Mouse (Mus musculus): Measurements from ENCODE around the gene Cdk6. TPM values are rescaled to one million over a fixed set of nuclear protein-coding genes. Genes with fewer than 3 reads are reported as not detected.

Gene Cdk6
- polyA plus RNA-seq, 1 experiment: 30.9 TPM

- H3K79me3 ChIP-seq (ENCODE audit: low read depth): peaks cover 12% of the 10 kb centered on the region
- H3K79me2 ChIP-seq (ENCODE audit: control insufficient read depth, insufficient read depth): peaks cover 9% of the 10 kb centered on the region
- H3ac ChIP-seq (ENCODE audit: control insufficient read depth, insufficient read length, low read depth): no peak overlapping the region
- H3K36me3 ChIP-seq (ENCODE audit: control insufficient read depth, insufficient read depth): peaks cover 46% of the 10 kb centered on the region
- H3K27me3 ChIP-seq (ENCODE audit: control insufficient read depth, insufficient read depth, insufficient read length): no peaks in the 10 kb centered on the region
- H3K4me3 ChIP-seq (ENCODE audit: insufficient read depth, poor library complexity, severe bottlenecking): no peak overlapping the region
- no peak for TF ChIP-seq USF1 (IDR thresholded peaks at IDR 0.05; ENCODE audit: low read depth)
- TF ChIP-seq MYOD1 (IDR thresholded peaks at IDR 0.05; ENCODE audit: control insufficient read depth, insufficient read length, low read depth): no peak
- TF ChIP-seq CTCF (IDR thresholded peaks at IDR 0.05; ENCODE audit: control insufficient read depth, insufficient read depth, insufficient read length): no peak
- TF ChIP-seq CEBPB (IDR thresholded peaks at IDR 0.05; ENCODE audit: low read depth): no peak
- no peak for TF ChIP-seq FOSL1 (IDR thresholded peaks at IDR 0.05; ENCODE audit: insufficient read depth, low read length, poor library complexity, severe bottlenecking)
- no peak for TF ChIP-seq MYOG (IDR thresholded peaks at IDR 0.05; ENCODE audit: control insufficient read depth, extremely low read depth, insufficient read length)
- no peak for TF ChIP-seq MAX (IDR thresholded peaks at IDR 0.05)
Measured at GRCm38 (mm10) chr5:3480637-3481395, 139.5 kb downstream of the Cdk6 start.

GRCm38 (mm10) chr5:3482474-3482873 is 141.2 kb downstream of the Cdk6 start:
- no peaks in the 10 kb centered on the region for H3K27me3 ChIP-seq (ENCODE audit: control insufficient read depth, insufficient read depth, insufficient read length)
- no peak overlapping the region for H3ac ChIP-seq (ENCODE audit: control insufficient read depth, insufficient read length, low read depth)
- TF ChIP-seq USF1 (IDR thresholded peaks at IDR 0.05; ENCODE audit: low read depth): no peak
- H3K79me2 ChIP-seq (ENCODE audit: control insufficient read depth, insufficient read depth): peaks cover 9% of the 10 kb centered on the region
- H3K36me3 ChIP-seq (ENCODE audit: control insufficient read depth, insufficient read depth): peaks cover 46% of the 10 kb centered on the region
- H3K79me3 ChIP-seq (ENCODE audit: low read depth): peaks cover 12% of the 10 kb centered on the region
- H3K4me3 ChIP-seq (ENCODE audit: insufficient read depth, poor library complexity, severe bottlenecking): no peak overlapping the region

- peaks cover 12% of the 10 kb centered on the region for H3K79me3 ChIP-seq (ENCODE audit: low read depth)
- TF ChIP-seq USF1 (IDR thresholded peaks at IDR 0.05; ENCODE audit: low read depth) (no peak), FOSL1 (IDR thresholded peaks at IDR 0.05; ENCODE audit: insufficient read depth, low read length, poor library complexity, severe bottlenecking) (no peak), MAX (IDR thresholded peaks at IDR 0.05) (no peak), CEBPB (IDR thresholded peaks at IDR 0.05; ENCODE audit: low read depth) (no peak), CTCF (IDR thresholded peaks at IDR 0.05; ENCODE audit: control insufficient read depth, insufficient read depth, insufficient read length) (no peak), MYOD1 (IDR thresholded peaks at IDR 0.05; ENCODE audit: control insufficient read depth, insufficient read length, low read depth) (no peak), MYOG (IDR thresholded peaks at IDR 0.05; ENCODE audit: control insufficient read depth, extremely low read depth, insufficient read length) (no peak)
- peaks cover 9% of the 10 kb centered on the region for H3K79me2 ChIP-seq (ENCODE audit: control insufficient read depth, insufficient read depth)
- peaks cover 47% of the 10 kb centered on the region for H3K36me3 ChIP-seq (ENCODE audit: control insufficient read depth, insufficient read depth)
- no peak overlapping the region for H3ac ChIP-seq (ENCODE audit: control insufficient read depth, insufficient read length, low read depth)
- H3K27me3 ChIP-seq (ENCODE audit: control insufficient read depth, insufficient read depth, insufficient read length): no peaks in the 10 kb centered on the region
- no peak overlapping the region for H3K4me3 ChIP-seq (ENCODE audit: insufficient read depth, poor library complexity, severe bottlenecking)
Measured at GRCm38 (mm10) chr5:3483054-3483722, 141.9 kb downstream of the Cdk6 start.

GRCm38 (mm10) chr5:3486579-3487282 is 145.4 kb downstream of the Cdk6 start:
- Histone ChIP-seq H3ac (ENCODE audit: control insufficient read depth, insufficient read length, low read depth) (no peak overlapping the region), H3K79me2 (ENCODE audit: control insufficient read depth, insufficient read depth) (peaks cover 8% of the 10 kb centered on the region), H3K27me3 (ENCODE audit: control insufficient read depth, insufficient read depth, insufficient read length) (no peaks in the 10 kb centered on the region), H3K4me3 (ENCODE audit: insufficient read depth, poor library complexity, severe bottlenecking) (no peak overlapping the region), H3K36me3 (ENCODE audit: control insufficient read depth, insufficient read depth) (peaks cover 44% of the 10 kb centered on the region), H3K79me3 (ENCODE audit: low read depth) (peaks cover 10% of the 10 kb centered on the region)
- TF ChIP-seq USF1 (IDR thresholded peaks at IDR 0.05; ENCODE audit: low read depth) (no peak), MYOD1 (IDR thresholded peaks at IDR 0.05; ENCODE audit: control insufficient read depth, insufficient read length, low read depth) (no peak), MYOG (IDR thresholded peaks at IDR 0.05; ENCODE audit: control insufficient read depth, extremely low read depth, insufficient read length) (no peak), CTCF (IDR thresholded peaks at IDR 0.05; ENCODE audit: control insufficient read depth, insufficient read depth, insufficient read length) (no peak), CEBPB (IDR thresholded peaks at IDR 0.05; ENCODE audit: low read depth) (no peak), MAX (IDR thresholded peaks at IDR 0.05) (no peak), FOSL1 (IDR thresholded peaks at IDR 0.05; ENCODE audit: insufficient read depth, low read length, poor library complexity, severe bottlenecking) (no peak)

- Histone ChIP-seq H3K27me3 (ENCODE audit: control insufficient read depth, insufficient read depth, insufficient read length) (no peaks in the 10 kb centered on the region), H3K4me3 (ENCODE audit: insufficient read depth, poor library complexity, severe bottlenecking) (no peak overlapping the region), H3ac (ENCODE audit: control insufficient read depth, insufficient read length, low read depth) (no peak overlapping the region), H3K79me3 (ENCODE audit: low read depth) (peaks cover 10% of the 10 kb centered on the region), H3K36me3 (ENCODE audit: control insufficient read depth, insufficient read depth) (peaks cover 45% of the 10 kb centered on the region), H3K79me2 (ENCODE audit: control insufficient read depth, insufficient read depth) (peaks cover 22% of the 10 kb centered on the region)
- TF ChIP-seq MAX (IDR thresholded peaks at IDR 0.05) (no peak), CTCF (IDR thresholded peaks at IDR 0.05; ENCODE audit: control insufficient read depth, insufficient read depth, insufficient read length) (no peak), CEBPB (IDR thresholded peaks at IDR 0.05; ENCODE audit: low read depth) (no peak), MYOD1 (IDR thresholded peaks at IDR 0.05; ENCODE audit: control insufficient read depth, insufficient read length, low read depth) (no peak), FOSL1 (IDR thresholded peaks at IDR 0.05; ENCODE audit: insufficient read depth, low read length, poor library complexity, severe bottlenecking) (no peak), USF1 (IDR thresholded peaks at IDR 0.05; ENCODE audit: low read depth) (no peak), MYOG (IDR thresholded peaks at IDR 0.05; ENCODE audit: control insufficient read depth, extremely low read depth, insufficient read length) (no peak)
Measured at GRCm38 (mm10) chr5:3488146-3488774, 147.0 kb downstream of the Cdk6 start.
